Mouse (Mus musculus): ENCODE measurements around the gene Cks1b.
A peak's percentile ranks its signal among the peaks of the same experiment; 100 is the strongest.

Cks1b gene

DNA sequence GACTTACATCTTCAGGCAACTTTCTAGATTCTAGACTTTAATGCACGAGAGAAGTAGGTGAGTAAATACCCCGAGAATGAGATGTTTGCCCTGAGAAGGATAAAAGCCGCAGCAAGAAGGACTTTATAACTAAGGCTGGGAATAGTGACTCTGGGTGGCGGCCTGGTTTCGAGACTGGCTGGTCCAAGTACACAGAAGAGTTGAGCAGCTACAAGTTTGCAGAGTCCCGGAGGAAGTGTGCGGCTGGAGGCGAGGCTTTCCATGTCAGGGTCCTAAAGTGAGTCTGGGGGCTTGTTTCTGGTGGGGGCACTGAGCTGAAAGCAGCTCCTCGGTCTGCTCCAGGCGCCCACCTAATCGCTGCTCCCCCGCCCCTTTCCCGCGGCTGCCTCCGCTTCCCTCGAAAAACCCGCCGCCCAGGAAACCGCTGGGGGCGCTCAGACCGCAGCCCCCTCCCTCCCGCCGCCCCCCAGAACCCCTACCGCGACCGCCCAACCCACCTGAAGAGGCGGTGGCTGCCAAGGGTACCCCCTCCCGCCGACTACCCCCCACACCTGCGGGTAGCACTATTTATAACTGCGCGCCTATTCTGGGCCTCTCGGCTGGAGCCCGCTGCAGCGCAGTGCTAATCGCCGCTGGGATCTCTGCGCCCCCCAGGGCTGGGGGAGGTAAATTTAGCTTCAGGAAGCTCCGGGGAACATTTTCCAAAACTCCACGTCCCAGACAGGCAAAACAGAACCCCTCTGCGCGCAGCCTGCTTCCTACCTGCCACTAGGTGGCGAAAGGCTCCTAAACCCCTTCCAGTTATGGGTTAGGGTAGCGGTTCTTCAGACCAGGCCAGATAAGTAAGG lies 22.2 kb downstream of the Cks1b start:
- peak; percentile 60 to 70 for DNase-seq (ENCODE audit: low spot score in 2 of 2)

DNA sequence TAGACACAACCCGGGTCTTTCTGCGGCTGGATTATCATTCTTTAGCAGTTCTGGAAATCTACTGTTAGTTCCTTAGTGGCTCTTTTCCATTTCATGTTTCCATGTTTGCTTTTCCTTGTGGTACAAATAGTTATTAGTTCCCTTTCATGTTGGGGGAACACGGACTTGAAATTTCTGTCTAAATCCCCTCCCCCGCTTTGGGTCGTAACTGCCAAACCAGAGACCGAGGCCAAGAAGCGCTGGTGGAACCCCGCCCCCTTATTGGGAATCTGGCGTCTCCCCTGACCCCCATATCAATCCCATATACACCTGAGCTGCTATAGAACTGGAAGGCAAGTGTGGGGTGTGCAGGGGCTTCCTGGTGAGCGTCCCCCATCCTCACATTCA lies 22.8 kb downstream of the Cks1b start:
- DNase-seq (ENCODE audit: low spot score in 2 of 2) = peak in 1 of 2 experiments; percentile 24

DNA sequence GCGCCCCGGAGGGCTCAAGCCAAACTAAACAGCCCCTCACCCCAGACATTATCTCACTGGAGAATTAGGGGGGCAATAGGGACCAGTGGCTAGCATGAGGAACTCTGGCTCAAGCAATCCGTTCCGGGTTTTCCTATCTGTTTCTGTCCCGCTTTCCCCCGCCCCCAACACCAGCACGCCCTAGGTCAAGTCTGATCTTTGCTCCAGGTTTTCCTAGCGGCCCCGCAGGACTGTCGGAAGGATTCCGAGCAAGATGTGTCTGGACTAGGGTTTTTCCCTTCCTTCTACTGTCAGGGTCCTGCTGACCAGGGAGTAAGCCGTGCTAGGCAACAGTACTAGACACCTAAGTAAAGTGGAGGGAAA lies 23.3 kb downstream of the Cks1b start:
- DNase-seq (ENCODE audit: low spot score in 2 of 2) = peak; percentile 63 to 82

DNA sequence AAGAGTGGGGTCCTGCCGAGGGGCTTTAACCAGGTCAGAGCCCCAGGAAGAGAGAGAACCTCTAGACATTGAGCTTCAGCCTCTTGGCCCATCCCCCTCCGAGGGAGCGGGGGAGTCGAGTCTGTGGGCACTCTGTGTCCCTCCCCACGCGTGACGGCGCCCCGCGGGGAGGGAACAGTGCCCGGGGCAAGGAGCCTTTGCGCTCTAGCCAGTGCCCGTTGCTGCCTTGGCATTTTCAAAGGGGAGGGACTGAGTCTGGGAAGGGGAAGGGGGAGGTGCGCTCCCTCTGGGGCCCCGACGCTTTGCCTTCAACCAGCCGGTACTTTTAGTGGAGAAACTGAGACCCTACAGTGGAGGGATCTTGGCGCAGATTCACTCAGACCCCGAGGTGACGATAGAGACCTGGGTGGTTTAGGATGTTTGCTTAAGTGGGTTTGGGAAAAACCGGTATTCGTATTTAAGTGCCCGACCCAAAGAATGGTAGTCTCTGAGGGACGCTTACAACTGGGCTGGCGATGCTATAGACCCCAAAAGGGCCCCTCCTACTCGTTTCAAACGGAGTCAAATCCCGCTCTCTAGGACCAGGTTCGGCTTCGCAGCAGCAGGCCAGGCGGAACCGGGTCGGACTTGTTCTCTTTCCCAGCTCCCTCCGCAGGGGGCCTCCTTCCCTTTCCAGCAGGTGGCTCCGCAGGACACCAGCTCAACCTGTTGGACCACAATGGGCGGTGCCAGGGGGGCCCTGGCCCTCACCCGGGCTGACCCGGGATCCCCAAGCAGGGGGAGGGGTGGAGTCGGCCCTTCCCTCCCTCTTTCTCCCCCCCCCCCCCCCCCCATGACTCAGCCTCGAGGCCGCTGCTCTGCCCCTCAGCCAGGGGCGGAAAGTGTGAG lies 23.9 kb downstream of the Cks1b start, which contains the start of gene Zbtb7b:
Gene Zbtb7b, minus strand, starts transcription at position 771 of the 888 bp plus-strand sequence.
- peak; percentile 70 to 71 for DNase-seq (ENCODE audit: low spot score in 2 of 2)

DNA sequence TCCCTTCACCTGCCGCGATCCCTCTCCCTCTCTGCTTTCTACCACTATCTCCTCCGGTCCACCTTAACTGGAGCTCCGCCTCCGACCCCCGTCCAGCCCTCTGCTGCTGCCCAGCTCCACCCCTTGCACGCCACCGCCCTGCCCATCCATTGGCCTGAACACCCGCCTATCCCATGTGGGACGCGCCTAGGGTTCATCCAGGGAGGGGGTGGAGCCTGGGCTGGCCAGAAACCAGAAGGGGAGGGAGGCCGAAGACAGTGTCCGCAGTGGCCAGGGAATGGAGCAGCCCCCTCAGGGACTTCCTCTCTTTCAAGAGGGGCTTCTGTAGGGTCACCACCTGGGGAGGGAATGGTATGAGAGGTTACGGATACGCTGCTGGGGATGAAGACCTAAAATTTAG lies 24.6 kb downstream of the Cks1b start:
- DNase-seq (ENCODE audit: low spot score in 2 of 2) = peak; percentile 86 to 96

DNA sequence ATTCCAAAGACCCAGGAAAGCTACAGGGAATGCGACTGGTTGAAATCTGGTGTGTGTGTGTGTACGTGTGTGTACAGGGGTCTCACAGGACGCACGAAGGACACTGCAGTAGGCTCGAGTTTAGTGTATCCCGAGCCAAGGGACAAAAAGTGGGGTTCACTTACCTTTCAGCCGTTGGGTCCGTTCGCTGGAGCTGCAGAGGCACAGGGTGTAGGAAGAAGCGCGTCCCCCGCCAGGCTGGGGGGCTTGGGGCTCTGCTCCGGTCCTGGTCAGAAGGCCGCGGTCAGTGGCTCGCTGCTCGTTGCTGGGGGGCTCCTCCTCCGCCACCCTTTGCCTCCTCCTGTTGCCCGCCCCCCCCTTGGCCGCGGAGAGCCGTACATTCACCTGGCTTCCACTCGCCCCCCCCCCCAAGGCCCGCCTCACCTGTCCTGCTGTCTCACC lies 25.3 kb downstream of the Cks1b start:
- peak; percentile 43 to 45 for DNase-seq (ENCODE audit: low spot score in 2 of 2)

DNA sequence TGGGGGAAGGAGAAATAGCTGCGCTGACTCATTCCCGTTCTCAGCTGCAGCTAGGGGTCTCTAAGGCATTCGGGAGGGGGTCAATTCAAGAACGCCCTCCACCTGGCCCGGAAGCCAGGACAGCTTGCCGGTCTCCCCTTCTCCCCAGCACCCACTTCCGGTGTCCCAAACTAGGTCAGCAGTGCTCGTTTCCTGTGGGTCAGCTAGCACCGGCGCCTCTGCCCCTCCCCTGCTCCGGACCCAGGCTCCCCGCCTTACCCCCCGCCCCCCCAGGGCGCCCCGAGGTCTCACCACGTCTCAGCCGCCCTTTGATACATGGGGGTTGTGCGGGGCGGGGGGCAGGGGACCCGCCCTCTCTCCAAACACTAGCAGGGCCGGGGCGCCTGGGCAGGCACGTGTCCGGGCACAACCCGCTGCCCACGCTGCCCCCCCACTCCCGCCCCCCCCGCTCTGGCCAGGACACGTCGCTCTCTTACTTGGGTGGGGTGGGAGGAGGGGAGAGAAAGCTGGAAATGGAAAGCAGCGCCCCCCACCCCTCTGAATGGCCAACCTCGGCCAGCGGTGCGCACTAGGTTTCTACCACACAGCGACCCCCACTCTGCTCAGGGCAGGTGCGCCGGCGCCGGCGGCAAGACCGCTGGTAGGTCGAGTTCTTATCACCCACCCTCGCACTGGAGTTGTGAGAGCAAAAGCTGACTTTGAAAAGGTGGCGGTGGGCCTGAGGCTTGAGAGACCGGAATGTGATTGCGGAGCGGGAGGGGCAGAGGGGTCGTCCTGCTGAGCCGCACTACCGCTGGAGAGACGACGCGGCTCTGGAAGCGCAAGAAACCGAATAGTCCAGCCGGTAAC lies 26.3 kb downstream of the Cks1b start:
- DNase-seq (ENCODE audit: low spot score in 2 of 2) = peak; percentile 36 to 49

DNA sequence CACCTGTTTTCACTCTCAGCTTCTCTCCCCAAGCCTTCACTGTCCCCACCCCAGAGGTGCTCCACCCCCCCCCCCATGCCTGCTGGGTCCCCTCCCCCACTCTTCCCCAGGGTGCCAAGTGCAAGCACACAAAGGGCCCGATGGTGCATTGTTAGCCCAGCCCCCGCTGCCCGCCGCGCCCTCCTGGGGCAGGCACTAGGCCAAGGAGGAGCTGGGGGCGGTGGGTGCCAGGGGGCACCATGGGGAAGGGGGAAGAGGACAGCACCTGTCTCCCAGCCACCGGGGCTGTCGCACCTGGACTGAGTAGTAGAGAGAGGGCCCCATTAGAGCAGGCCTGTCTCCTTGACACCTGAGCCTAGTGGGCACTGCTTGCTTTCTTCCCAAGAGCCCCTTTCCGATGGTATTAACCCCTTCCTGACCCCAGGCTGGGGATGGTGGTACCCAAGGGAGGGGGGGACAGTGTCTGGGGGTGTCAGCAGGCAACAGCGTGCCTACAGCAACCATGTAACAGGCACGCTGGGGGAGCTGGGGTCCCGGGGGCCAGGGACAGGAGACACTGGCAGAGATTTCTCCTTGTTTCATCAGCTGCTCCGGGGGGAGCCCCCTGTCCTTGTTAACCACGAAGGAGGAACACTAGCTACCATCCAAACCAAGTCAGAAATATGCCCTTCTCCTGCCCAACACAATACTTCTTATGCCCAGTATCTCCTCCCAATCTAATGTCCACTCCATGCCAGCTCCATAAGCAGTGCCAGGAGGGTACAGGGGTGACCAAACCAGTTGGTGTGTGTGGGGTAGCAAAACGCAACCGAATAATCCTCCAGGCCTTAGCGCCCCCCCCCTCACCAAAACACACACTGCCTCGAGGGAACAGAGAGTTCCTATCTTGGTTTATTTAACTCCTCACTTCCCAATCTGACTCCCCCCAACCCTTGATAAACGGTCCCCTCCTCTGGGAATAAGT lies 27.2 kb downstream of the Cks1b start:
- peak; percentile 31 to 54 for DNase-seq (ENCODE audit: low spot score in 2 of 2)

DNA sequence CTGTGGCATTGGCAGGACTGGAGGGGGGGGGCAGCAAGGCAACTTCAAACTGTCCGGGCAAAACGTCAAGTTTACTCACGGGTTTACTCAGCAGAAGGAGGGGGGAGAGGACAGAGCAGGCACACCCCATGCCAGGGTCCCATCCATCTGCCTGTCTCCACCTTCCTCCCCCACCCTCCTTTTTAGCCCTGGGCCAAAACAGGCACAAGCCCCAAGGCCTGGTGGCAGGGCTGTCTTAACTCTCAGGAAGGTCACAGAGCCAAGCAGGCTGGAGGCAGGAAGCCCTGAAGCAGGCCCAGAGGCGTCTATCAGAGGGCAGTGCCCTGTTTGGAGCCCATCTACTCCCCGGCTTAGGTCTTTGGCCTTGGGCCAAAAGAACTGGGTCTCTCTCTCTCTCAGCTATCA lies 28.1 kb downstream of the Cks1b start:
- DNase-seq (ENCODE audit: low spot score in 2 of 2) = peak; percentile 33 to 45

DNA sequence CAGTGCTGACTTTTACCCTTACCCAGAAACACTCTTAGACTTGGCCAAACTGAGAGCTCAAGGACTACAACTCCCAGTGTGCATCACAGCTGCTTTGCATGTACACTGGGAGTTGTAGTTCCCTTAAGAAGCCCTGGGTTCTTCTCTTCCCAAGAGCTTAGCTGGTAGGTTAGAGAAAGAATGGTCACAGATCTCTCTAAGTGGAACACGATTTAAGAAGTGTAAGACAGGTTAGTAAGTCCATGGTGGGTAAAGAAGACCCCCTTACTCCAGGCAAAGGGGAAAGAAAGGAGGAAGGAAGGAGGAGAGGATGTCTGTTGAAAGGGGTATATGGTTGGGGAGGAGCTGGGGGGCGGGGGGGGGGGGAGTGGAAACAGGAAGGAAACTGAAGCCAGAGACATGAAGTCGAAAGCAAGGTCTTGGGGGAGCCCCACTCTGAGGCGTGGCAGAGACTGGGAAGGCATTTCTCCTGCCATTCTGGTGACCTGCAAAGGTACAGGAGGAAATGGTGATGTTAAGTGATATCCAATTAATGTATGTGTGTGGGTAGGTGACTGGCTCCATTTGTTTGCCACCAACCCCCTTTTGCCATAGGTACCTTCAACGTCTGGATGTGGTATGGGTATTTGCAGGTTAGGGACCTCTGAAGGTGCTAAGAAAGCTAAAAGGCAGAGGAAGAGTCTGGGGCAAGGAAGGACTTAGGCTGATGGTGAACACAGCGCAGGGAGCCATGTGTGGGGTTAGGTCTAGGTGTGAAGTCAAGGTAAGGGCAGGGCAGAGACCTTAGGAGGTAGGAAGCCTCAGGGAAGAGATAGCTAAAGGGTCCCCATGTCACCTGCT lies 29.1 kb downstream of the Cks1b start:
- peak; percentile 31 to 60 for DNase-seq (ENCODE audit: low spot score in 2 of 2)

DNA sequence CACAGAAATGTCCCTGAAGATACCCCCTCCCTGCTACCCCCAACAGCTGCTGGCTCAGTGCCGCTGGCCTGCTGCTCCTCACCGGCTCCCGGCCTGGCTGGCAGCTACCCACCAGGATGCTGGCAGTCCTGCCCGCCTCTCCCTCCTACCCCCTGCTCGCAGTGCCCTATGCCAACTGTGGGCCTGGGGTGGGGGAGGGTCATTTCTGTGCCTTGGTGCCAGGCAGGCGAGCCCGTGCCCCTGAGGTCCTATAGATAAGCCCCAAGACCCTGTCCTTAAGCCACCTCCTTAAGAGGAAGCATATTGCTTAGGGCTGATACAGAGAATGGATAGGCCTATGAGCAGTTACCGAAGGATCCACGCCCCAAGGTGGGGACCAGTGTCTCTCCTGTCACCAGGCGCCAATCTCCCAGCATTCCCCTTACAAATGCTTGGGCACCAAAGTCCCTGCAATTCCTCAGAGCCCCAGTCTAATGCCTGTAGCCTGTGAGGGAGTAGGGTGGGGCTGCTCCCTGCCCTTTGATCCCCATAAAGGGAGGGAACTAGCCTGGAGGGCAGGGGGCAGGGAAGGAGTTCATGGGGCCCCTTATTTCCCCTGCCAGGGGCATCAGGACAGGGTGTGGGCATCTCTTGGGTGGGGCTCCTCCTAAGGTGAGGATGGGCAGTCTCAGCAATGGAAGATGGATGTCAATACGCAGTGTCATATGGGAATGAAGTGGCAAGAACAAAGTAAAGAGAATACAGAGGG lies 29.9 kb downstream of the Cks1b start:
- peak; percentile 34 to 38 for DNase-seq (ENCODE audit: low spot score in 2 of 2)

DNA sequence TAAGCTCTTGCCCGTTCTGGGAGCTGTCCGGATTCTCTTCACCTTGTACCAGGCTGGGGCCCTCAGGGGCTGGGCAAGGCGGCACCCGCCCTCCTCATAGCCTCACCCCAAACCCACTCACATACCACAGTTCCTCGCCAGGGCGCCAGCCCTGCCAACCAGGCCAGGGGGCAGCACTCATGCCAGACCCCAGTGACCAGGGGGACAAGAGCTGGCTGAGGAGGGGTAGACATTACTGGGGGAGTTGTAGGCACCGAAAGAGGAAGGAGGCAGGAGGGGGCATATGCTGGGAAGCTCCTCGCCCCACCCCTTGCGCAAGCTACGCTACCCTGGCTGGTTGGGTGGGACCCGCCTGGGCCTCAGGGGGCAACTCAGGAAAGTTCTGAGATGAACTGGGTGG lies 30.6 kb downstream of the Cks1b start:
- DNase-seq (ENCODE audit: low spot score in 2 of 2) = peak; percentile 37 to 40

DNA sequence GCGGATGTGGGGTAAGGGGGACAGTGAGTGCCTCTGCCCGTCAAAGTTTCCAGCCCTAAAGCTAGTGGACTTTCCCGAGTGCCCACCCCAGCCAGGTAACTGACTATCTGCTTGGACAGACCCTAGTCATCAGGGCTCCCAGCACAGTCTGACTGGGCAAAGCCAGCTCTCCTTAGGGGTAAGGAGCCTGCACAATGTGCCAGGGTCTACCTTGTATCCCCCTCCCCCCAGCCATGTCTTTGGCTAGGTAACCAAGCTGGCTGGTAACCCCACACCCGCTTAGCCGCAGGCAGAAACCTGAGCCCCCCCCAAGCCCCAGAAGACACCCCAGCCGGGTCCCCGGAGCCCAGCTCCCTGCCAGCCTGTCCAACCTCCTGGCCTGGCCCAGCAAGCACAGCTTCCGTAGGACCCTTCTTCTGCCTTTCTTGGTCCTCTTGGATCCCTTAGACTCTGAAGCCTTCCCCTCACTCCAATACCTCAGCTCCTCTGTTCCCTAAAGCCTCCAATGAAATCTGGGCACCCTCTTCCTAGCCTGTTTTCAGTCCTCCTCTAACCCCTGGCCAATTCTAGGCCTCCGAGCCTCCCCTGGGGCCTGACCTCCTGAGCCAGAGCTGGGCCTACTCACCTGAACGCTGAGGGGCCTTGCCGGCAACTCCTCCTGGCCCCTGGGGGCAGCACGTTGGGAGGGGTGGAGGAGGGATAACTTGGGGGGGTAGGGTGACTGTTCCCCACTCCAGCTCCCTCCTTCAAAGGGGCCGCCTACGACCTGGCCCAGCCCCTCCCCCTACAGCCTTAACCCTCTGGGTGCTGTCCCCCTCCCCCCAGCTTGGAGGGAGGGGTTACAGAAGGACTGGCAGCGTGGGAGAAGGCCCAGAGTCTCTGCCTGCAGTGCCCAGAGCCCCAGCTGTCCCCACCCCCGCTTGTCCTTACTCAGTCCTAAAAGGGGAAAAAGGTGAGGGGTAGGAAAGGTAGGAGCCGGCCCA lies 31.5 kb downstream of the Cks1b start:
- peak; percentile 26 to 32 for DNase-seq (ENCODE audit: low spot score in 2 of 2)

DNA sequence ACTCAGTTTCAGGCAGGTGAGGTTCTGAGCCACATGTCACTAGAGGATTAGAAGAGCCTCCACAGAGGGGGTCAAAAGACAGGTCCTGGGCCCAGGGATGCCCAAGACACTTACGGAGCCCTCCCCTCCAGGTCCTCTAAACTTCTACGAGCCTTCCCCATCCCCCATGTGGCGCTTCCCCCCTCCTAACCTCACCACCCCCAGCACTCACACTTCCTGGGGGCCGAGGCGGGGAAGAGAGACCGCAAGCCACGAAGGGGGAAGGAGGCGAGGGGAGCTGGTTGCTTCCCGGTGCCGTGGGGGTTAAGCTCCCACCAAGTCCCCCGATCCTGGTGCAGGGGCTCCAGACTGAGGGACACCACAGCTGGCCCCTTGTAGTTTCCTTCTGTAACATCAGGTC lies 32.7 kb downstream of the Cks1b start:
- peak; percentile 22 to 26 for DNase-seq (ENCODE audit: low spot score in 2 of 2)

DNA sequence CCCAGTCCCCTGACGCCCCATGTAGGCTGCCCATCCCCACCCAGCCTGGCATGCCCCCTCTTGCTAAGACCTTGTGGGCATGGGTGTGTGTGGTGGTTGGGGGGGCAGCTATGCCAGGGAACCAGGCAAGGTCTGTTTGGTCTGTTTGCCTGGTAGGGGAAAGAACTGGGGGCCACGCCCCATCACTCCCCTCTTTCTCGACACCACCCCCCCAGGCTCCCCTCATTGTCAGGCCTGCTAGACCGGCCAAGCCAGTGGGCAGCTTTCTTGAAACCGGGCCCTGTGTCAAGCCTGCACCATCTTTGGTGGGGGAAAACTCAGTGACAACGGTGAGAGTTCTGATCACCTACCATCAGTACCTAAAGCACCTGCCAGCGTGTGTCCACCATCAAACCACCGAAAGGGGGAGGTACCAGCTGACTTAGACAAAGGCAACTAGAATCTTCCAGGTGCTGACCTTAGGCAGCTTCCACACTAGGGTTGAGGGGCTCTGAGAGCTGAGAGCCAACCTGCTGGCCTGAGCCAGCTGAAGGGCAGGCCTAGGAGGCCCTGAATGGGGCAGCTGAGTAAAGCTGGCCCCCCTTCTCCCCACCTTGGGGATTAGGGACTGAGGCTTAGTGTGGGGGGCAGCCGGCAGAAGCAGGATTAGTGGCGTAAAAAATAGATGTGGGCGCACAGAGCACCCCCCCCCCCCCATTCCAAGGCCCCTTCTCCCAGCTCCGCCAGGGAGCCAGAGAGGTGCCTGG lies 33.7 kb downstream of the Cks1b start:
- peak in 1 of 2 experiments; percentile 13 for DNase-seq (ENCODE audit: low spot score in 2 of 2)

DNA sequence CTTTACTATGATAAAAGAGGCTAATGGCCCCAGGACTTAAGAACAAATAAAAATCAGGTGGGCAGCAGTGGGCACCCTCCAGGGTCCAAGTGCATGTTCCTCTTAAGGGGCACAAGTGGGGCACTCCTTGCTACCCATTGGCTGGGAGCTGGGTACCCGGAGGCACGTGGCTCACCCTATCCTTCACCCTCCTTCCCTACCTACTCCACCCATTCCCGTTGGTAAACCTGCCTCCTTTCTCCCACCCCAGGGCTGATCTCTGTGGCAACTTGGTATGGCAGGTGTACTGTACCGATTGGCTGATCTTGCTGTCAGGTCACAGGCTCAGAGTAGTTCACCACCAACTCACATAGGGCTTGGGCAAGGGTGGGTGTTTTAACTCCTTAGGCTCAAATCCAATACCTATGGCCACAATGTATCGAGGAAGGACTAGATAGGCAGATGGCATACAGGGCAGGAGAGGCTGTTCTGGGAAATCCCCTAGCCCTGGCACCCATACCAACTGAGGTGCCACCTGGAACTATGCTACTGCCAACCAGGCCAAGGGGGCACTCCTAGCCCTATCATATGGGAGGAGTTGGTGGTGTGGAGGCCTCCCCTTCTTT lies 34.4 kb downstream of the Cks1b start:
- DNase-seq (ENCODE audit: low spot score in 2 of 2) = peak in 1 of 2 experiments; percentile 12

All from spleen, postnatal 10 days (tissue).